Mouse (Mus musculus) MEL (cell line): ENCODE results near the gene Picalm. TPM values are rescaled to one million over a fixed set of nuclear protein-coding genes. Genes with fewer than 3 reads are reported as not detected.

Experiments used
- DNase-seq: peaks from one replicate; pipeline ENCODE4 v3.0.0; 2011; ENCODE audit warnings: low read depth, low spot score
- H3K27ac ChIP-seq: 2 replicates; pipeline ENCODE4 v1.5.1; 2012; ENCODE audit warnings: low read depth, mild to moderate bottlenecking, control low read depth, low read length, moderate library complexity; ENCODE audit not compliant: control insufficient read depth
- H3K27me3 ChIP-seq, 2 experiments: fragments of 150-350 bp in 1 of 2; sonication (generic) in 1 of 2; 2 replicates each; pipeline ENCODE4 v1.6.1; 2012; ENCODE audit warnings: low read length in 2 of 2, mild to moderate bottlenecking in 2 of 2, improper control_type of control experiment in 1 of 2, moderate library complexity in 1 of 2; ENCODE audit not compliant: insufficient read depth in 2 of 2, control insufficient read depth in 1 of 2
- H3K36me3 ChIP-seq, 2 experiments: 2 replicates each; pipeline ENCODE4 v1.6.1; 2012 to 2014; ENCODE audit warnings: low read length in 2 of 2, improper control_type of control experiment in 1 of 2, inconsistent platforms in 1 of 2, mild to moderate bottlenecking in 1 of 2; ENCODE audit not compliant: insufficient read depth in 2 of 2, control insufficient read depth in 1 of 2
- H3K4me1 ChIP-seq, 2 experiments: fragments of 150-350 bp in 1 of 2; sonication (generic) in 1 of 2; 2 replicates each; pipeline ENCODE4 v1.6.1; 2012; ENCODE audit warnings: low read length in 2 of 2, improper control_type of control experiment in 1 of 2, mild to moderate bottlenecking in 1 of 2; ENCODE audit not compliant: insufficient read depth in 2 of 2, control insufficient read depth in 1 of 2
- H3K4me3 ChIP-seq, 2 experiments: fragments of 150-350 bp in 1 of 2; sonication (generic) in 1 of 2; 2 replicates each; pipeline ENCODE4 v1.5.1; 2012; ENCODE audit warnings: low read depth in 2 of 2, low read length in 2 of 2, mild to moderate bottlenecking in 2 of 2, moderate library complexity in 2 of 2, control low read depth in 1 of 2, improper control_type of control experiment in 1 of 2; ENCODE audit not compliant: control insufficient read depth in 1 of 2, insufficient read depth in 1 of 2
- H3K79me2 ChIP-seq: 2 replicates; pipeline ENCODE4 v1.6.1; 2012; ENCODE audit warnings: mild to moderate bottlenecking, low read length, moderate library complexity; ENCODE audit not compliant: control insufficient read depth, poor library complexity, insufficient read depth
- H3K9ac ChIP-seq: 2 replicates; pipeline ENCODE4 v1.6.1; 2012; ENCODE audit warnings: low read depth, mild to moderate bottlenecking, control low read depth, low read length, moderate library complexity; ENCODE audit not compliant: control insufficient read depth, poor library complexity, severe bottlenecking
- H3K9me3 ChIP-seq: fragments of 150-350 bp; sonication (generic); replicated peaks from 2 replicates; pipeline ENCODE4 v1.6.1; 2012; ENCODE audit warnings: mild to moderate bottlenecking, low read length, improper control_type of control experiment, moderate library complexity; ENCODE audit not compliant: insufficient read depth
- BHLHE40 ChIP-seq: IDR thresholded peaks from 2 replicates; pipeline ENCODE4 v1.6.1; 2012; ENCODE audit warnings: low read depth, mild to moderate bottlenecking, inconsistent platforms, low read length, improper control_type of control experiment, borderline replicate concordance
- CHD1 ChIP-seq: IDR thresholded peaks from 2 replicates; pipeline ENCODE4 v1.6.1; 2012; ENCODE audit warnings: low read depth, mild to moderate bottlenecking, inconsistent platforms, low read length, improper control_type of control experiment
- CHD2 ChIP-seq: IDR thresholded peaks from 2 replicates; pipeline ENCODE4 v1.6.1; 2011; ENCODE audit warnings: low read length, improper control_type of control experiment
- CTCF ChIP-seq, 3 experiments: IDR thresholded peaks in 2 of 3; conservative IDR thresholded peaks in 1 of 3; 2 replicates each; pipeline ENCODE4 v1.5.1; 2011 to 2012; ENCODE audit warnings: low read length in 3 of 3, low read depth in 2 of 3, mild to moderate bottlenecking in 2 of 3, improper control_type of control experiment in 1 of 3, inconsistent platforms in 1 of 3, mixed read lengths in 1 of 3, moderate library complexity in 1 of 3; ENCODE audit not compliant: control insufficient read depth in 1 of 3, insufficient read depth in 1 of 3, poor library complexity in 1 of 3, severe bottlenecking in 1 of 3
- E2F4 ChIP-seq: IDR thresholded peaks from 2 replicates; pipeline ENCODE4 v1.6.1; 2011; ENCODE audit warnings: low read depth, low read length, improper control_type of control experiment, borderline replicate concordance
- ELF1 ChIP-seq: IDR thresholded peaks from 2 replicates; pipeline ENCODE4 v1.6.1; 2014; ENCODE audit warnings: low read depth, mild to moderate bottlenecking, inconsistent platforms, low read length, improper control_type of control experiment, moderate library complexity
- ETS1 ChIP-seq: IDR thresholded peaks from 2 replicates; pipeline ENCODE4 v1.6.1; 2012; ENCODE audit warnings: low read depth, mild to moderate bottlenecking, inconsistent platforms, low read length, improper control_type of control experiment, moderate library complexity
- GABPA ChIP-seq: IDR thresholded peaks from 2 replicates; pipeline ENCODE4 v1.6.1; 2012; ENCODE audit warnings: low read depth, mild to moderate bottlenecking, inconsistent platforms, low read length, improper control_type of control experiment, moderate library complexity
- GATA1 ChIP-seq: IDR thresholded peaks from 2 replicates; pipeline ENCODE4 v1.6.1; 2011; ENCODE audit warnings: low read depth, low read length, improper control_type of control experiment
- HCFC1 ChIP-seq: IDR thresholded peaks from 2 replicates; pipeline ENCODE4 v1.6.1; 2012; ENCODE audit warnings: low read depth, mild to moderate bottlenecking, inconsistent platforms, low read length, improper control_type of control experiment, moderate library complexity
- JUND ChIP-seq: IDR thresholded peaks from 2 replicates; pipeline ENCODE4 v1.6.1; 2011; ENCODE audit warnings: low read depth, mild to moderate bottlenecking, improper control_type of control experiment, low read length
- KAT2A ChIP-seq: conservative IDR thresholded peaks from 2 replicates; pipeline ENCODE4 v1.6.1; 2012; ENCODE audit warnings: low read depth, low read length, improper control_type of control experiment, inconsistent platforms
- MAFK ChIP-seq: IDR thresholded peaks from 2 replicates; pipeline ENCODE4 v1.6.1; 2011; ENCODE audit warnings: low read depth, mild to moderate bottlenecking, low read length, improper control_type of control experiment, borderline replicate concordance
- MAX ChIP-seq: IDR thresholded peaks from 2 replicates; pipeline ENCODE4 v1.6.1; 2011; ENCODE audit warnings: low read length, improper control_type of control experiment
- MEF2A ChIP-seq: IDR thresholded peaks from 2 replicates; pipeline ENCODE4 v1.6.1; 2014; ENCODE audit warnings: low read depth, mild to moderate bottlenecking, inconsistent platforms, low read length, improper control_type of control experiment; ENCODE audit not compliant: poor library complexity, insufficient replicate concordance, severe bottlenecking; ENCODE audit errors: extremely low read depth
- MXI1 ChIP-seq: IDR thresholded peaks from 2 replicates; pipeline ENCODE4 v1.6.1; 2011; ENCODE audit warnings: mild to moderate bottlenecking, low read depth, low read length, improper control_type of control experiment
- MYB ChIP-seq: IDR thresholded peaks from 2 replicates; pipeline ENCODE4 v1.6.1; 2011; ENCODE audit warnings: mild to moderate bottlenecking, low read depth, low read length, improper control_type of control experiment
- MYC ChIP-seq: IDR thresholded peaks from 2 replicates; pipeline ENCODE4 v1.6.1; 2011; ENCODE audit warnings: low read depth, mild to moderate bottlenecking, low read length, improper control_type of control experiment, moderate library complexity
- NELFE ChIP-seq: IDR thresholded peaks from 2 replicates; pipeline ENCODE4 v1.6.1; 2011; ENCODE audit warnings: low read depth, low read length, improper control_type of control experiment
- NRF1 ChIP-seq: IDR thresholded peaks from 2 replicates; pipeline ENCODE4 v1.6.1; 2014; ENCODE audit warnings: low read depth, mild to moderate bottlenecking, inconsistent platforms, low read length, improper control_type of control experiment, moderate library complexity; ENCODE audit not compliant: poor library complexity, insufficient read depth, severe bottlenecking
- POLR2A ChIP-seq, 2 experiments: IDR thresholded peaks; 2 replicates each; pipeline ENCODE4 v1.6.1; 2011 to 2012; ENCODE audit warnings: low read length in 2 of 2, mild to moderate bottlenecking in 2 of 2, control low read depth in 1 of 2, improper control_type of control experiment in 1 of 2, low read depth in 1 of 2, moderate library complexity in 1 of 2; ENCODE audit not compliant: control insufficient read depth in 1 of 2, insufficient read depth in 1 of 2, poor library complexity in 1 of 2
- POLR2AphosphoS2 ChIP-seq: IDR thresholded peaks from 2 replicates; pipeline ENCODE4 v1.6.1; 2011; ENCODE audit warnings: low read length, improper control_type of control experiment
- POLR2AphosphoS5 ChIP-seq: IDR thresholded peaks from 2 replicates; pipeline ENCODE4 v1.6.1; 2012; ENCODE audit warnings: low read depth, borderline replicate concordance, mild to moderate bottlenecking, inconsistent platforms, low read length, moderate library complexity, mixed read lengths
- RAD21 ChIP-seq: IDR thresholded peaks from 2 replicates; pipeline ENCODE4 v1.6.1; 2011; ENCODE audit warnings: mild to moderate bottlenecking, low read depth, low read length, improper control_type of control experiment
- RCOR1 ChIP-seq: IDR thresholded peaks from 2 replicates; pipeline ENCODE4 v1.6.1; 2012; ENCODE audit warnings: low read depth, mild to moderate bottlenecking, inconsistent platforms, low read length, improper control_type of control experiment
- SIN3A ChIP-seq: IDR thresholded peaks from 2 replicates; pipeline ENCODE4 v1.6.1; 2012; ENCODE audit warnings: low read length, improper control_type of control experiment, inconsistent platforms
- SMC3 ChIP-seq: IDR thresholded peaks from 2 replicates; pipeline ENCODE4 v1.6.1; 2011; ENCODE audit warnings: low read depth, low read length, improper control_type of control experiment
- TAL1 ChIP-seq: IDR thresholded peaks from 2 replicates; pipeline ENCODE4 v1.6.1; 2012; ENCODE audit warnings: mild to moderate bottlenecking, inconsistent platforms, low read length, moderate library complexity, mixed read lengths
- TCF12 ChIP-seq: IDR thresholded peaks from 2 replicates; pipeline ENCODE4 v1.6.1; 2014; ENCODE audit warnings: low read depth, mild to moderate bottlenecking, inconsistent platforms, low read length, improper control_type of control experiment, moderate library complexity
- UBTF ChIP-seq: IDR thresholded peaks from 2 replicates; pipeline ENCODE4 v1.6.1; 2012; ENCODE audit warnings: low read depth, mild to moderate bottlenecking, inconsistent platforms, low read length, improper control_type of control experiment, moderate library complexity, borderline replicate concordance; ENCODE audit not compliant: insufficient read depth
- USF2 ChIP-seq, 2 experiments: IDR thresholded peaks; 2 replicates each; pipeline ENCODE4 v1.6.1; 2011 to 2012; ENCODE audit warnings: improper control_type of control experiment in 2 of 2, low read length in 2 of 2, borderline replicate concordance in 1 of 2, inconsistent platforms in 1 of 2, low read depth in 1 of 2, mild to moderate bottlenecking in 1 of 2; ENCODE audit not compliant: insufficient read depth in 1 of 2
- ZC3H11A ChIP-seq: IDR thresholded peaks from 2 replicates; pipeline ENCODE4 v1.6.1; 2012; ENCODE audit warnings: low read depth, mild to moderate bottlenecking, inconsistent platforms, low read length, improper control_type of control experiment
- polyA plus RNA-seq, 2 experiments: library from polyadenylated mRNA; stranded (reverse) in 1 of 2; unstranded in 1 of 2; fragments of >175 nt in 1 of 2; fragments of >200 nt in 1 of 2; gene quantifications; 2 replicates each; pipeline versions ENCODE4 v1.2.1 to v1.2.4; 2012; ENCODE audit warnings: low replicate concordance in 2 of 2, low read depth in 1 of 2; ENCODE audit not compliant: insufficient read length in 2 of 2, insufficient read depth in 1 of 2, missing spikeins in 1 of 2
- total RNA-seq: library from RNA; depleted of rRNA; stranded (reverse); fragments of 300-350 nt; gene quantifications from 2 replicates; pipeline ENCODE4 v1.2.3, GENCODE M21; 2012

Gene Picalm
- total and polyA plus RNA-seq, 3 experiments: 53.4 to 78.9 (median 74.9) TPM

DNA sequence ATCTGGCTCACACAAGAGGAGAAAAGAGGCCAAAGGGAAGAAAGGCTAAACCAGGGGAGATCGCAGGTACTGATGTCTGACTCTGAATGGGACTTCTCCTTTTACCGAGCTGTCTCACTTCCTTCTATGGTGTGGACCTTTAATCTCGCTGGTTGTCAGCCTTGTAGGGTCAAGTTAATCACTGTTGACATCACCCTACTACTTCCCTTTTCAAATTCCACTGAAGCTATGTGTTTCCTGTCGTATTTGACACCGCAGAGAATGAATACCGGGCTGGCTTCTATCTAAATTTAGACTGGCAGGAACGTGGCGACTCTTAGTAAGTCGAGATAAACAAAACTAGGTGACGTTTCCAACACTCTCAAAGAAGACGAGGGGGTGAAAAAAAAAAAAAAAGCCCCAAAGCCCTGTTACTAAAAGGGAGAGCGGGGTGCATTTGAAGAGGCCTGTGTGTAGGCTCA, 712 bp upstream of the Picalm start (continued):
- TF ChIP-seq ETS1 (peak; percentile 97), USF2 (IDR thresholded peaks at IDR 0.05; ENCODE audit: borderline replicate concordance in 1 of 2, insufficient read depth in 1 of 2, low read depth in 1 of 2, low read length in 2 of 2) (no peak)

DNA sequence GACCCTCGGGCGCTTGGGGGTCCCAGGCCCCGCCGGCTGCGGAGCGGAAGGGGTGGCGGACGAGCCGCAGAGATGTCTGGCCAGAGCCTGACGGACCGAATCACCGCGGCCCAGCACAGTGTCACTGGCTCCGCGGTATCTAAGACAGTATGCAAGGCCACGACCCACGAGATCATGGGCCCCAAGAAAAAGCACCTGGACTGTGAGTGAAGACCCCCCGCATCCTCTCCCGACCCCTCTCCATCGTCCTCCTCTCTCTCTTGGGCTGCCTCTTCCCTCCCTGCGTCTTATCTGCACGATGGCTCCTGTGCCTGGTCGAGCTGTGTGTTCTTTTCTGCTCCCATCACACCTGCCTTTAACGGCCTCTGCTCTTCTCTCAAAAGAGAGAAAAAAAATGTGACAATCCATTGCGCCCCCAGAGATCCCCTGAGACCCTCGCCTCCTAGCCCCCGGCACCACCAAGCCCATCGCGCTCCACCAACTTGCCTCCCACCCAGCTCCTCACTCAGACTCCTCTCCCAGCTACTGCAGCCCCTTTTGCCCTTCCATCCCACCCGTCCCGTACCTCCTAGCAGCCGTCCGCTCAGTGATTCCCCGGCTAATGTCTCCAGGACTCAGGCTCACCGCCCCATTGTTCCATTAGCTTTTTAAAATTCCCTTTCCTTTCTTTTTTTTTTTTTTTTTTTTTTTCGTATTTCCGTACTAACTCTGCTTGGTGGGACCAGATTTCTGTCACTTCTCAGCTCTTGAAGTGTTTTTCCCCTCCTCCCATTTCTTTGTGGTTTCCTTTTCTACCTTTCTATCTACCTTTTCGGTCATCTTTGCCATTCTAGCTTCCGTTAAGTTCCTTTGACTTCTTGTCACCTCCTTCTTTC, 725 bp downstream of the Picalm start:
- Histone ChIP-seq H3K4me1 (peaks cover 0 to 6% of the 10 kb centered on the region in 2 experiments; a peak in 2 of 4 replicates), H3K9me3 (no peaks in the 10 kb centered on the region), H3K27ac (peak overlapping the region; percentile 72), H3K9ac (peak overlapping the region; percentile 97), H3K79me2 (peaks cover 43% of the 10 kb centered on the region), H3K36me3 (peaks cover 0 to 22% of the 10 kb centered on the region in 2 experiments; a peak in 2 of 4 replicates), H3K4me3 (peak overlapping the region; percentile 57 to 92), H3K27me3 (no peaks in the 10 kb centered on the region)
- peak; percentile 65 for DNase-seq
- TF ChIP-seq GATA1: 0 out of 2 replicates have a peak, but pooled peaks have one; percentile 22
- no peak for TF ChIP-seq POLR2AphosphoS2
- TF ChIP-seq MAX: no peak
- no peak for TF ChIP-seq CTCF (IDR thresholded peaks at IDR 0.05 in 2 of 3, conservative IDR thresholded peaks at IDR 0.05 in 1 of 3; ENCODE audit: control insufficient read depth in 1 of 3, insufficient read depth in 1 of 3, low read depth in 2 of 3, low read length in 3 of 3, poor library complexity in 1 of 3, severe bottlenecking in 1 of 3)
- no peak for TF ChIP-seq MEF2A
- TF ChIP-seq CHD2: no peak
- TF ChIP-seq MXI1: peak; percentile 36; the same call in 1 of the 2 replicates
- no peak for TF ChIP-seq NELFE
- TF ChIP-seq ETS1: 0 out of 2 replicates have a peak, but pooled peaks have one; percentile 8
- TF ChIP-seq SMC3: no peak
- no peak for TF ChIP-seq GABPA
- peak in 1 of 2 experiments; percentile 3; a peak in 1 of 4 replicates for TF ChIP-seq POLR2A (IDR thresholded peaks at IDR 0.05; ENCODE audit: control insufficient read depth in 1 of 2, insufficient read depth in 1 of 2, low read depth in 1 of 2, low read length in 2 of 2, poor library complexity in 1 of 2)
- TF ChIP-seq ELF1: no peak
- no peak for TF ChIP-seq RCOR1
- TF ChIP-seq SIN3A: peak; percentile 20; the same call in 1 of the 2 replicates
- no peak for TF ChIP-seq JUND
- no peak for TF ChIP-seq ZC3H11A
- no peak for TF ChIP-seq RAD21
- no peak for TF ChIP-seq E2F4
- TF ChIP-seq KAT2A: no peak
- TF ChIP-seq TAL1: no peak
- TF ChIP-seq POLR2AphosphoS5: no peak
- no peak for TF ChIP-seq BHLHE40
- no peak for TF ChIP-seq MAFK
- TF ChIP-seq NRF1: no peak
- no peak for TF ChIP-seq MYB
- no peak for TF ChIP-seq MYC
- peak; percentile 15; the same call in 1 of the 2 replicates for TF ChIP-seq TCF12
- TF ChIP-seq USF2 (IDR thresholded peaks at IDR 0.05; ENCODE audit: borderline replicate concordance in 1 of 2, insufficient read depth in 1 of 2, low read depth in 1 of 2, low read length in 2 of 2): no peak
- no peak for TF ChIP-seq UBTF
- no peak for TF ChIP-seq HCFC1
- TF ChIP-seq CHD1: no peak
